Mouse (Mus musculus): ENCODE data around the gene Btaf1.

DNA sequence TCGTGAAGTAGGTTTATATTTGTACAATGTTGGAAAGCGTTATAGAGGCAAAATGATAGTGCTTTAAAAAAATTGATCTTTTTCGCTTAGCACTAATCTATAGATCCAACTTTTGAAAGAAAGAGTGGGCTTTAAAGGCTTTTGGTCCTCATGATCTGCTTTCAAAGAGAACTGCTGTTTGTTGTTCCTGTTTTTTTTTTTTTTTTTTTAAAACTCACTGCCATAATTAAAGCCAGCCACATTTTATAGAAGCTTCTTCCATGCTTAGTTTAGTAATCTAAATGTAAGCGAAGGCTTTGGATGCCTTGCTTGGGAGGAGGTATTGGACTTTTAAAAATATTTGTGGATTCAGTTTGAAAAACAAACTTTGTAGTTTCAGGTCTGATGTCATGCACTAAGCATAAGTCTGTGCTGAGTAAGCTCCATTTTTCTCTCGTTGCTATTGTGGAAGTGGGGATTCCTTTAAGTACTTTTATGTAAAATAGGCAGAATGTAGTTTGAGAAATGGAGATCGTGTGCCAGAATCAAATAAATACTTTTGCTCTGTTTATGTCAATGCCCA lies 2.0 kb downstream of the Btaf1 start:
- TF ChIP-seq ETS1 (conservative IDR thresholded peaks at IDR 0.05; ENCODE audit: low read depth, low read length): peak; percentile 69
- peak; percentile 67; the same call in 1 of the 2 replicates for TF ChIP-seq SIN3A (IDR thresholded peaks at IDR 0.05; ENCODE audit: low read length)
- no peak for TF ChIP-seq POLR2A (IDR thresholded peaks at IDR 0.05; ENCODE audit: low read depth, low read length)
- TF ChIP-seq MAX (IDR thresholded peaks at IDR 0.05; ENCODE audit: low read length): no peak
- no peak for TF ChIP-seq ZC3H11A (IDR thresholded peaks at IDR 0.05; ENCODE audit: low read depth, low read length)
- TF ChIP-seq CTCF (conservative IDR thresholded peaks at IDR 0.05 in 1 of 2, IDR thresholded peaks at IDR 0.05 in 1 of 2; ENCODE audit: low read depth in 2 of 2, low read length in 2 of 2): no peak
- no peak for TF ChIP-seq USF2 (conservative IDR thresholded peaks at IDR 0.05; ENCODE audit: low read depth, low read length)
- TF ChIP-seq POLR2AphosphoS2 (IDR thresholded peaks at IDR 0.05; ENCODE audit: low read depth, low read length): no peak
- TF ChIP-seq SMC3 (IDR thresholded peaks at IDR 0.05; ENCODE audit: low read depth, low read length): no peak
- TF ChIP-seq TCF12 (IDR thresholded peaks at IDR 0.05; ENCODE audit: low read depth, low read length): no peak
- TF ChIP-seq ZNF384 (IDR thresholded peaks at IDR 0.05; ENCODE audit: low read depth, low read length): peak; percentile 87
